Comparison of ENCODE assay signal across 20 mouse cellular contexts in genomic region chr8:103405787-103406186, GRCm38 (mm10).
"Had no signal": no experiment of that assay in that cellular context is flagged by ENCODE, and none has a peak within 500 bp of the region (broad histone marks: within the 10 kb centered on the region; RNA-seq: fewer than 3 reads in every experiment).

No protein-coding gene starts in this region.

- H3K27ac ChIP-seq: kidney, postnatal 0 days; layer of hippocampus, adult 2 months; limb, embryonic 10.5 days; limb, embryonic 13.5 days; liver, embryonic 12.5 days; liver, embryonic 15.5 days; macrophage; stomach, postnatal 0 days had no signal

- H3K27me3 ChIP-seq: limb, embryonic 13.5 days; liver, embryonic 12.5 days; liver, embryonic 15.5 days had no signal

- ATAC-seq: liver, embryonic 12.5 days; lung, postnatal 0 days had no signal

- H3K4me2 ChIP-seq: limb, embryonic 13.5 days; liver, embryonic 12.5 days; liver, embryonic 15.5 days had no signal

- H3K9me3 ChIP-seq: limb, embryonic 10.5 days; liver, embryonic 12.5 days; liver, embryonic 15.5 days had no signal

- H3K4me1 ChIP-seq: liver, embryonic 12.5 days; liver, embryonic 15.5 days had no signal

- H3K36me3 ChIP-seq: limb, embryonic 10.5 days; limb, embryonic 13.5 days; liver, embryonic 12.5 days; liver, embryonic 15.5 days had no signal

- DNase-seq: kidney, adult 2 months; kidney, postnatal 25 days; layer of hippocampus, adult 9-11 months; liver; lung, adult 18-20 months; midbrain, embryonic 14.5 days; right cerebral cortex, postnatal 14 days; right cerebral cortex, postnatal 4 days; thymus, adult 2 months; thymus, postnatal 14 days; thymus, postnatal 4 days had no signal

- H3K9ac ChIP-seq: limb, embryonic 13.5 days; liver, embryonic 12.5 days; liver, embryonic 15.5 days had no signal

- H3K4me3 ChIP-seq: layer of hippocampus, adult 2 months; limb, embryonic 10.5 days; limb, embryonic 13.5 days; liver, embryonic 12.5 days; liver, embryonic 15.5 days had no signal
